Mouse (Mus musculus): ENCODE results near the gene Tnfsf15.
A peak's percentile ranks its signal among the peaks of the same experiment; 100 is the strongest.

The Tnfsf15 gene

DNA sequence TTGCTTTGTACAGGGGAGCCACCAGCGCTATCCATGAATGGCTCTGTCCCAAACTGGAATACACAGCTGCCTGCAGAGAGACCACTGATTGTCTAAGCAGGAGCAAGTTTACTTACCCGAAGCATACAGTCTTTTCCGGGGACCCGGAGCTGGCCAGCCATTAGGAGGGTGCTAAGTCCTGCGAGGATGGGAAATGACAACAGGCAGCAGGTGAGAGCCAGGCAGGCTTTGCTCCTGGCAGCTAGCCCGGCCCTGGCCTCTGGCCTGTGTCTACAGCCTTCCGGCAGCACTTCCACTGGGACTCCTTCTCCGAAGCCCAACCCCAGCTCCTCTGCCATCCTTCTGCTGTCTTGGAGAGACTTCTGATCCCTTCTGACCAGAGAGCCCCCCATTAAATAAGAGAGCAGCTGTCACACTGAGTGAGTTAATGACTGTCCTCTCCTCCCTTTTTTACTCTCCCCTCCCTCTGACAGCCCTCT lies at the start of gene Tnfsf15:
Gene Tnfsf15, minus strand, starts transcription at position 421 of the 479 bp plus-strand sequence.
- DNase-seq (ENCODE audit: low spot score): peak; percentile 79

DNA sequence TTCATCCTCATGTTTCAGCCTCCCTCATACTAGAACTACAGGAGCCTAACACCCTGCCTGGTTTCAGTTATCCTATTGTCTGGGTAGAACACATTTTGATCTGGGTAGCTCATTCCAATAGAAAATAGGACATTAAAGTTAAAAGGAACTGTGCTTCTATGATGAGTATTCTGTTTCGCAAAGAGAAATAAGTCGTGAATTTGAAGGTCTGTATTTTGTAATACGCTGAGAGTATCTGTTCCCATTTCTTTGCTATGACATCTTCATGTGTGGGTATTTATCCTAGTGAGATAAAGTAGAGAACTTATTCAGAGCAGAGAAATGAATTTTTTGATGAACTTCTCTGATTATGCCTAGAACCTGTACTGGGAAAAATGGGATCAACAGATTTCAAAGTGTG lies 47.4 kb upstream of the Tnfsf15 start:
- no peak for DNase-seq (ENCODE audit: low spot score)

DNA sequence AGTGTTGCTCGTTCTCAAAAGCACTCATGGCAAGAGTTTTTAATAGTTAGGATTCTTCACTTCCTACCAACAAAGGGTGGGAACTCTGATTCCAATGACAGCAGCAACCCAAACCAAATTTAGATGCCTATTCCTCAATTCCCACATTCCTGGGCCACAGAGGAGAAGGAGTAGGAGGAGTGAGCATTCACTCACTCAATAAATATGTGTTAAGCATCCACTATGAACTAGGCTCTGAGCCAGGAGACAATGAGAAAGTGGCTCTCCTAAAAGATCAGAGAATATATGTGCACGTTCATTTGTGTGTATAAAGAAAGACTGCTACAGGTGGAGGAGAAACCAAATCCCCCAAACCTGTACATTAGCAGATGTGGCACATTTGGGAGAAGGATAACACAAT lies 40.6 kb upstream of the Tnfsf15 start:
- peak; percentile 7 for DNase-seq (ENCODE audit: low spot score)

DNA sequence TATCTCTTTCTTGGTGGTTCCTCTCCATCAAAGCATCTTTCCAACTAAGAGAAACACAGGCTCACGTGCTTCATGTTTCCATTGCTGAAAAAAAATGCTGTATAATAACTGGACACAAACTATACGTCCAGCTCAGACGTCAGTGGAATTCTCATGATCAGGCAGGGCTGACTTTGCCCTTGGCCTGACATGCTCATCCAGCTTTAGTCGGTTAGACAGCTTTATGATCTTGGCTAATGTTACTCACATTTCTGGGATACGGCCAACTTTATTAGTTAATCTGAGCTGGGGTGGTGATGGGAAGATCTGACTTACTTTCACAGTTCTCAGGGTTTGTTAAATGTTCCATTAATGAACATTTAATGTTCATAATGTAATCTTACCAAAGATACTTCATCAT lies 38.9 kb upstream of the Tnfsf15 start:
- DNase-seq (ENCODE audit: low spot score): no peak

DNA sequence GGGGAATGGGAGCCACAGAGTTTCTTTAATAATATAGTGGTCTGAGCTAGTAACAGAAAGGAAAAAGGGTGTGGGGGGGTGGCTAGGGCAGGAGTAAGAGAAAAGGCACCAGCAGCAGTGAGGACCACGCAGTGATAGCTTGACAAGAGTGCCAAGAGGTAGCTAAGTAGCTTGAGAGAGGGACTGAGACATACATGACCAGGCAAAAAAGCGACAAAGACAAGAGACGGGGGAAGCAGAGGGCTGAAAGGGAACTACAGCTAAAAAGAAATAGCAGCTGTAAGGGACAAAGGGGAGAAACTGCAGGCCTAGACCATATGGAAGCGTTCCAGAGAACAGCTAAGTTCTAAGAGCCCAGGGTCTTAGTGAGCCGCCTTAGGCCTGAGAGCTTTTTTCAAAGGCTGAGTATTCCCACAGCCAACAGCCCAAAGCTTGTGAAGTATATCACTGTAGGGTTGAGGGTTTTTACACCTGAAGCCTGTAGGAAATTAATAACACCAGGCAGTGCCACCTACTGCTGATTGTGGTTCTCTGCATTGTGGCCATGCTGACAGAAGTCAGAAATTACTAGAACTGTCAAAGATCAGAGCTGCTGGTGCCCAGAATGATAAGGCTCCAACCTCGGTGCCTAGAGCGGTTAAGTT lies 38.2 kb upstream of the Tnfsf15 start:
- peak; percentile 9 for DNase-seq (ENCODE audit: low spot score)

DNA sequence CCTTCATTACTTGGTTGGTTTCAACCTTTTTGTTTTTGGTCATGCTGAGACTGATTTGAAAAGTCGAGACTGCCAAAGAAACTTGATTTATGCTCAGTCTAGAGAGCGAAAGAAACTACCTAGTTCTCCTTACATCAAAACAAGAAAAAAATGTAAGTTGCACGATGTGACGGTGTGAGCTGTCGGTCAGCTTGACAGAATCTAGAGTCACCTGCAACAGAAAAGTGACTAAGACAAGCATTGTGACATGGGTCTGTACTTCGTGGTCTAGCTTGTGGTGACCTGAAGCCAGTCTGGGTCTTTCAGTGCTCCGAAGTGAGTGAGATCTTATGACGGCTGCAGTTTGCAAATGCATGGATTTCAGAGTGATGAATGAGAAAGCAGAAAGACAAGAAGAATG lies 32.3 kb upstream of the Tnfsf15 start:
- no peak for DNase-seq (ENCODE audit: low spot score)

DNA sequence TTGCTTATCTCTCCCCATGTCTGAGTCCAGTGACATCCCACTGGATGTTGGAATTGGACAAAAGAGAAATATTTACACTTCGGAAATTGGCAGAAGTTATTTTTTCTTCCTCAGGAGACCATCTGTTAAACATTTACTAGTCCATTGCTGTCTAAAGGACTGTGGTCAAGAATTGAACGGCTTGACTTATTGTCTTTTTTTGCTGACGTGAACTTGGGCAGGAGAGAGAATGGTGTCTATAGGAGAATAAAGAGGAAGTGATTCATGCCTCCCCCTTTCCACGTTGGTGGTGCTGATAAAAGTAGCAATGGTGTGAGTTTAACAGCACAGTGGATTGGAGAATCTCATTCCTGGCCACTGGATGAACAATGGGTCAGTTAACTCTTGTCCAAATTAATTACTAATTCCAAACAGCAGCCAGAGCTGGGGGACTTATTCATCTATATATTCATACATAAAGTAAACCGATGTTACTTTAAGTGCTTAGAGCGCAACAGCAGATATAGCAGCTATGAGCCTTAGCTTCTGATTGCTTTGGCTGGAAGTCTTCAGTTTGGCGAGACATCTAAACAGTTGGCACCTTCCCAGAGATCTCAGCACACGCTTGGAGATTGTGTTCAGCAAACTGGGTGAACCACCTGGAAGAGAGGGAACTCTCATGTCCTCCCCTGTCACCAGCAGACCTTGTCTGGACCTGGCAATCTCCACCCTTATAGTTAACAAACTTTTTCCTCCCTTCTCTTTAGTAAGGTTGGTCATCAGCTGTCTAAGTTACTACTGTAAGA lies 28.6 kb upstream of the Tnfsf15 start:
- no peak for DNase-seq (ENCODE audit: low spot score)

DNA sequence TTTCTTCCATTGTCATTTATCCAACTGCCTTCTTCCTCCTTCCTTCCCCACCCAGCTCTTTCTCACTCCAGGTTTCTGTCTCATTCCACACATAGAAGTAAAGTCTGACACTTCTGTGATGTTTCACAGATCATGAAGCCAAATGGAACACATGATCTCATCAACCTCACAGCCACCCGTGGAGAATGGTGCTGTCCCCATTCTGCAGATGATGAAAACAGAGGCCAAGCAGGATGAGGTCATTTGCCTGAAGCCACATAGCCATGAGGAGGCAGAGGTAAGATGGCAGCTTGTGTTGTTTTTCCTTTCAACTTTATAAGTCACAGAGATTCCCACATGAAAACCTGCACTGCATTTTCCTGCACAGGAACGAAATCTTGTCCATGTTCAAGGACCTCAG lies 27.6 kb upstream of the Tnfsf15 start:
- DNase-seq (ENCODE audit: low spot score): no peak

DNA sequence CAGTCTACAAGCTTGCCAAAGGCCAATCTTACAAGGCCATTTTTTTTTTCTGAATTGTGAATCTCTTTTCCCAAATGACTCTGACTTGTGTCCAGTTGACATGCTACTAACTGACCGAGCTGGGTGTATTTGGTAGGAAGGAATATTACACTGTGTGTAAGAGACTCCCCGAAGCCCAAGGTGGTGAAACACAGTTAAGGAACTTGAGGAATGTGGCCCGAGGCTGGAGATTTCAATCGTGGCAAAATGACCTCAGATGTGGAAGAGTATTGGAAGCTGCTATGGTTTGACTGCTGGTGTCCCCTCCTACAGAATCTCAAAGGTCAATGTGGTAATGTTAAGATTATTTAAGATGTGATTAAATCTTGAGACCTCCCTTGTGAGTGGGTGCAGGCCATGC lies 26.4 kb upstream of the Tnfsf15 start:
- no peak for DNase-seq (ENCODE audit: low spot score)

DNA sequence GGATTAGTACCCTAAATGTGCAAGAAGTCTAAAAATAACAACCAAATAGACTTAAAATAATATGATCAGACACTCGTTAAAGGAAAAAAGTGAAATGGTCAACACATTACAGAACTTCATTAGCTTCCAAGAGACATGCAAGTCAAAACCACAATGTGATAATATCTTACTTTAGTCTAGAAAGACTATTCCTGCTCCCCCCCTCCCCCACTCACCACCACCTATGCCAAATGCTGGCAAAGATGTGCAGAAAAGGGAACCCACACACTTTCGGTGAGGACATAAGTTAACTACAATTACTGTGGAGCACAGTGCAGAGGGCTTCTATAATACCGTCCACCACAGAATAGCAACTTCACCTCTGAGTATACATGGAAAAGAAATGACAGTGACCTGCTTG lies 24.2 kb upstream of the Tnfsf15 start:
- DNase-seq (ENCODE audit: low spot score): no peak

DNA sequence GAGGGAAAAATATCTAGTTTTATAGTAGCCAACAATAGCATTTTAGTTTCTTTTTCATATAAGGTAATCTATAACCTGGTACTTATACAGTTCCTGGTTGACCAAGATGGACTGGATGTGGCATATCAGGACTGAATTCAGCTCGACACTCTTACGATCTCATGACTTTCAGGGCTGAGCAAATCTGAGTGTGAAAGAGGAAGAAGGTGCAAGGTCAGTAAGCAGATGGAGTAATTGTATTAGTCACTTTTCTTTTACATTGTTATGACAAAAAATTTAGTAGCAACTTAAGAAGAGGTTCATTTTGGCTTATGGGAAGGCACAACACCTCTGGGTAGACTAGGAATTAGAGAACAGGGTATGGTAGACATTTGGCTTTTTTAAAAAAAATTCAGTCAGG lies 20.1 kb upstream of the Tnfsf15 start:
- DNase-seq (ENCODE audit: low spot score): no peak

DNA sequence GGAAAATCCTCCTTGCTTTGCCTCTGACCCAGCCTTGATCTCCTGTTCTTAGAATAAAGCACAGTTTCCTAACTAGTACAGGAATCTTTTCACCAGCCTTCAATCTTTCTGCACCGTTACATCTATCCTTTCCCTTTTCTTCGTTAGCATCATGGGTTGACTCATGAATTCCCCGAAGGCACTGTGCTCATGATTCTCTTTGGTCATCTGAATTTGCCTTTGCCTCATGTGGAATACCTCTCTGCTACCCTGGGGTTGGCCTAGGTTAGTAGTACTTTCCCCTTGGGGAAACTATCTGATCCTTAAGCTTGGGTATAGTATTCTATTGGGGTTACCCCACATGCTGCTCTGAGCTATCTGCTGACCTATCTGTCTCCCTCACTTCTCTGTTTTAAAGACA lies 15.0 kb upstream of the Tnfsf15 start:
- DNase-seq (ENCODE audit: low spot score): no peak

DNA sequence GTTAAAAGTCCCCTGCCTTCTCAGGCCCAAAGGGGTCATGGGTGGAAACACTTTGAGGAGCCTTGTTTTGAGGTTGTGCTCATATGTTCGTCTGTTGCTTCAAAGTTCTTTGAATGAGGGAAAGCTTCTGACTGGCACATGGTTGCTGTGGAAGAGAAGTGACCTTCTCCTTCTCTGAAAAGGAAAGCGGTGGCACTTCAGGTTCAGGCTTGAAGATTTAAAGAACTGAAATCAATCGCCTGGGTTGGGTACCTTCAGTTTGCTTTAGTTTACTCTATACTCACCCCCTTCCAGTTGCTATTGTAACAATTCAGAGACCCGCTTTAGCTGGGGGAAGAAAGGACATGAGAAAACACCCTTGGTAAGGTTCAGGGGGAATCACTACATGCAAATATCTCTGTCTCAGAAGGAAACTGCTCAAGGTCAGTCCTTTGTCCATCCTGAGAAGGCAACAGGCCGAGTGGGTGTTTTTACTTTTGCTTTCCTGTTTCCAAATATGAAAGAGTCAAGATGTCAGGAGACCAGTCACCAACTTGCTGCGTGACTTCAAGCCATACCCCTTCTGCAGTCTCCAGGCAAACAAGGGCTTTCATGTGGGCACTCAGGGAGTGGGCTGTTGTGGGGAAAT lies 12.7 kb upstream of the Tnfsf15 start:
- DNase-seq (ENCODE audit: low spot score): no peak

DNA sequence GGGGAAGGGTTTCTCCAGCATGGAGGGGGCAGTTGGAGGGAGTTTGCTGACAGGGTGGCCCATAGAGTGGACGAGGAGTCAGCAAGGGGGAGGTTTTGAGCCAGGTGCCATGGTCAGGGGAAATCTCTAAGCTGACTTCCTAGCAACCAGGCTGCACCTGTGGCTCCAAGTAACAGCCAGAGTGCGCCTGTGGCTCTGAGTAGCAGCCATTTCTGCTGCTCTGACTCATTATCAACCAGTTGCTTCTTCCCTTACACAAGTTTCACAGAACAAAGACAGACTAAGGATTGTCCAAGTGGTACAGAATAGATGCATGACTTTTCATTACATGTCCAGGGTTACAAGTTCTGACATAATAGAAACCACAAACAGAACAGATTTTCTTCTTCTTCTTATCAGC lies 11.2 kb upstream of the Tnfsf15 start:
- DNase-seq (ENCODE audit: low spot score): no peak

DNA sequence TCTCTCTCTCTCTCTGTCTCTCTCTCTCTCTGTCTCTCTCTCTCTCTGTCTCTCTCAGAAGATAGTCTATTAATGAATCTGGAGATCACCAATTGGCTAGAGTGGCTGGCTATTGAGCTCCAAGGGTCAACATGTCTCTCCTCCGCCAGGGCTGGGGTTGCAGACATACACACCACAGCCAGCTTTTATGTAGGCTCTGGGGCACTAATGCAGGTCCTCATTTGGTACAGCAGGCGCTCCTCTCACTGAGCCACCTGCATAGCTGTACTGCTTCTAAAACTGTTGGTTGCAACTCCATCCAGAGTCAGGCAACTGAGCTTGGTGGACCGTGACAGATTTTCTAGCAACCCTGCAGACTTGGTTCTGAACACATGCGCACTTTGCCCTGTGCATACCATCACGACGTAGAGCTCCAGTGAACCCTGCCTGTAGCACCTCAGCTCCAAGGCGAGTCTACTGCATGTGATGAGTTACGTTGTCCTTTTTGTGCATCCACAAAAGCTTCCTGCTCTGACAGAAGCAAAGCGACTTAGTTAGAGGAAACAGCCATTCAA lies 9.6 kb upstream of the Tnfsf15 start:
- DNase-seq (ENCODE audit: low spot score): no peak

DNA sequence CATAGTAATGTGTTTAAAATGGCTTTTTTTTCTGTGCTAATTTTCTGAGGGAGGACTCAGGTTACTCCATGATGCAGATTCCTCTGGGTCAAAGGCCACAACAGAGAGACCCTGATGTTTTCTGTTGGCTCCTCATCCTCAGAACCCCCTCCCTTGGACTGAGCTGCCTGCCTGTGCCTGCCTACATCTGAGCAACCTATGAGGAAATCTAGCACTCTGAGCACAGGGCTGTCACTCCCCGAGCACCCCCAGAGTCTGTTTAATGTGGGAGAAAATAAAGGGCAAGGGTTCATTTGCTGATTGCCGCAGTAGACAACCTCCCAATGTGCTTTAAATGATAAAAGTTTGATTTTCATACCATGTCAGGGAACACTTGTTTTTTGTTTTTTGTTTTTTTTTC lies 8.9 kb upstream of the Tnfsf15 start:
- no peak for DNase-seq (ENCODE audit: low spot score)

DNA sequence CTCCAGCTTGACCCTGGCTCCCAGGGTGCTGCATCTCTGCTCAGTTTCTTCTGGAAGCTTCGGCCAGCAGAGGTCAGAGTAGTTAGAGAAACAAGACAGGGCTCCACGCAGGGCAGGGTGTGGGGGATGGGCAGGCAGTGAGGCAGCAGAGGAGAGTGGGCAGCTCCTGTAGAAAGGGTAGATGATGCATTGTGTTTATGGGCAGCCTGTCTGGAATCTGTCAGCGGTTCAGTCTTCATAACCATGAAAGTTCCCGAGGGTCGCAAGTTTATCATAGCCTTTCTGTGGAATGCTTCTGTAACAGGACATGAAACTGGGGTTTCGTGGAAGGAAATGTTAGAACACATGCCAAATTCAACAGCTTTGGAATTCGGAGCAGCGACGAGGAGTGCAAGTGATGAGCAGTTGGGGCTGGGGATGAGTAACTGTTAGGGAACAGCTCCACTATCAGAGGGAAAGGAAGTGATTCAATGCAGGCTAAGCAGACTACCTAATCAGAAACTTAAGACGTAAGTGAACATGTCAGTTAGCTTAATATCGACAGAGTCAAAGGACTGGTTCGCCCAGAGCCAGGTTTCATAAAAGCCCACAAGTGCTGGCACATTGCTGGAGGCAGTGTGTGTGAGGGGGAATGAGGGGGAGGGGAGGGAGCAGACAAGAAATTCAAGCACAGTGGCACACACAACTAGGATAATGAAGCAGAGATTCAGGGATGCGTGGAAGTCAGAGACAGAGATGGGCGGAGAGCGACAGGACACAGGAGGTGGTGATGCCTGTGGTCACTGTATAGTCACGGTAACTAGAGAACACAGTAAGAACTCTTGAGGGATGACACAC lies 8.0 kb upstream of the Tnfsf15 start:
- DNase-seq (ENCODE audit: low spot score): peak; percentile 23

DNA sequence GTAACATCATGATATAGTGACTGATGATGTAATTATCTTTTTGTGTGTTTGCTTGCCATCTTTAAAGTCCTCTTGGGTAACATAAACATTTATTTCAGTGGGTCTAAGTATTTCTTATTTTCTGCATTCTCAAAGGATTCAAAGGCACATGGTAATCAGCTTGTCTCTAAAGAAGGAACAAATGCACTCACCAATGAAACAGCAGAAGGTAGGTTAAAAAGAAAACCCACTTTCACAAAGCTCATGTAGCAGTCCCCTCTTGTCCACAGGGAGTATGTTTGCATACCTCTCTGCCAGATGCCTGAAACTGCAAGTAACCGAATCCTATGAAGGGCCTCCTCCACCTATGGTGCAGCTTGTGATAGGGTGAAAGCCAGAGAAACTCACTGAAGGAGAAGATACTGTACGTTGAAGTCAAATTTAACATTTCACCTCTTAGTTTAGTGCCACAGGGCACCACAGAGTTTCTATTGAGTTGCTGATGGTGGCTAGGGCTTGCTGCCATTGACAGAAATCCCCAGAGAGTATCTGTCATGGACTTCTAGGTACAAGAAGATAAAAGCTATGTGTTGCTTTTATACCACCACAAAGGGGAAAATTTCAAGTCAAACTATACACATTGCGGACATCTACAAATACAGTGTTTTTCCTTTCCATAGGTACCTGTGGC lies 3.3 kb upstream of the Tnfsf15 start:
- DNase-seq (ENCODE audit: low spot score): no peak

DNA sequence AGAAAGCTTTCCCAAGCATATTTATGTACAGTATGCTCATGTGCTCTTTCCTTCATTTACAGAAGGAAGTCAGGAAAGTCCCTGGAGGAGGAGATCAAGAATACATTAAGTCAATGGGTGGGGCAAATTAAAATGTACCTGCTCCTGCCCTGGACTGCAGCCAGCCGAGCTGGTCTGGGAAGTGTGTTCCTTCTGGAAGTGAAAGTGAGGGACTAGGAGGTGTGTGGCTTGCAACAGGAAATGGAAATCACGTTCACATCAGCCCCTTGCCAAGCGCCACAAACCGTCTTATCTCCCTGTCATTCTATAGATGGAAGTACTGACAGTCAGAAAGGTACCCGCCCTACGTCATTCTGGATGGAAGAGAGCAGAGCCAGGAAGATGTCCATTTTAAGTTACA lies 358 bp upstream of the Tnfsf15 start:
- peak; percentile 77 for DNase-seq (ENCODE audit: low spot score)

DNA sequence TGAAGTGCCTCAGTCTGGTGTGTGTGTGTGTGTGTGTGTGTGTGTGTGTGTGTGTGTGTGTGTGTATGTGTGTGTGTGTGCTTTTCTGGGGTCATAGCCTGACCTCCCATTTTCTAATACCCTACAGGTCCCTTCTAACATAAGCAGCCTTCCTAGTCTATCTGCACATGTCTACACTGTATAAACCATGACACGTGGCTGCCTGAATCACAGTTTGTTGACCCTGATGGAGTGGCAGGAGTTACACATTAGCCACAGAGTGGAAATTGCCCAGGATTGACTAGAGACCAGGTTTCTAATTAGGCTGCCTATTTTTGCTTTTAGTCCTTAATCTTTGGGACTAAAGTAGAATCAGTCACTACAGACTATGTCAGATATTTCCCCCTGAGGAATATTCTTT lies 1.3 kb downstream of the Tnfsf15 start:
- DNase-seq (ENCODE audit: low spot score): peak; percentile 42

DNA sequence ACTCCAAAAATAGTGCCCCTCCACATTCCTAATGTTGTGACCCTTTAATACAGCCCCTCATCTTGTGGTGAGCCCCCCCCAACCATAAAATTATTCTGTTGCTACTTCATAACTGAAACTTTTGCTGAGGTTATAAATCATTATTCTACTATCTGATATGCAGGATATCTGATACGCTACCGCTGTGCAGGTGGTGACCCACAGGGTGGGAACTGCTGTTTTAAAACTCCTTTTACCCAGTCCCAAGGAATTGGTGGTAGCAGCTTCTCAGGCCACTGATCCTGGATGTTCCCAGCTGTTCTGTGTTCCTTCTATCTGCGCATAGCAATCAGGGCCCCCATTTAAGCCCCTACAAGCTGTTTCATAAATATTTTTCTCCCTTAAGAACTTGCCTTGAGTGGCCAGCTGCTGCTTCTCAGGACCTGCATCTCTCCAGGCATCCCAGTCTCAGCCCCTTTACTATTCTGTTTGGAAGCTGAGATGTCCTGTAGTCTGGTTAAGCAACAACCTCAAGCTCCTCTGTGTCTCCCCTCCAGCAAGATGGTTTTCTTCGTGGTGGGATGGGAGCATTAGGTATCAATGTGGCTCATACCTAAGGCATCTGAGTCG lies 2.0 kb downstream of the Tnfsf15 start:
- no peak for DNase-seq (ENCODE audit: low spot score)
